Mouse (Mus musculus): ENCODE measurements at regions not wholly inside any gene's neighbourhood (a gene's known extent, or its start where the extent isn't known, plus 50 kb on each side); places are given as distances from the start of the nearest gene placed in this dataset.

GRCm38 (mm10) chr4:31872985-31873983 lies 90.6 kb upstream of the Map3k7 start:
- Histone ChIP-seq H3K27ac (replicated peaks; ENCODE audit: low read depth, low read length) (no peak overlapping the region), H3K9ac (ENCODE audit: low read length) (no peak overlapping the region), H3K4me1 (ENCODE audit: control insufficient read depth, insufficient read depth, low read length) (no peaks in the 10 kb centered on the region), H3K36me3 (ENCODE audit: control insufficient read depth, insufficient read depth, low read length) (no peaks in the 10 kb centered on the region), H3K4me2 (ENCODE audit: low read depth, severe bottlenecking) (no peak overlapping the region), H3K9me3 (ENCODE audit: control insufficient read depth, low read length) (no peaks in the 10 kb centered on the region), H3K27me3 (ENCODE audit: control insufficient read depth, insufficient read depth, low read length) (no peaks in the 10 kb centered on the region), H3K4me3 (ENCODE audit: low read depth, low read length) (no peak overlapping the region)
- WGBS, result 74% methylated on average over 9 of the region's 9 CpGs
- no peak for DNase-seq (ENCODE audit: low spot score)
- ATAC-seq (ENCODE audit: insufficient number of reproducible peaks, low FRiP score, low TSS enrichment, low read depth), result no peak

- ATAC-seq (ENCODE audit: insufficient number of reproducible peaks, low FRiP score, low TSS enrichment, low read depth) (no peak), DNase-seq (ENCODE audit: low spot score) (no peak)
- no peak overlapping the region for H3K4me2 ChIP-seq (ENCODE audit: low read depth, severe bottlenecking)
- no peak overlapping the region for H3K27ac ChIP-seq (replicated peaks; ENCODE audit: low read depth, low read length)
- H3K4me3 ChIP-seq (ENCODE audit: low read depth, low read length), result no peak overlapping the region
- no peaks in the 10 kb centered on the region for H3K27me3 ChIP-seq (ENCODE audit: control insufficient read depth, insufficient read depth, low read length)
- H3K9ac ChIP-seq (ENCODE audit: low read length), result no peak overlapping the region
- 14% methylated on average over 3 of the region's 3 CpGs for WGBS
- H3K9me3 ChIP-seq (ENCODE audit: control insufficient read depth, low read length), result no peaks in the 10 kb centered on the region
- no peaks in the 10 kb centered on the region for H3K36me3 ChIP-seq (ENCODE audit: control insufficient read depth, insufficient read depth, low read length)
- H3K4me1 ChIP-seq (ENCODE audit: control insufficient read depth, insufficient read depth, low read length), result no peaks in the 10 kb centered on the region
Measured at GRCm38 (mm10) chr4:31877389-31877788, 86.5 kb upstream of the Map3k7 start.

DNA sequence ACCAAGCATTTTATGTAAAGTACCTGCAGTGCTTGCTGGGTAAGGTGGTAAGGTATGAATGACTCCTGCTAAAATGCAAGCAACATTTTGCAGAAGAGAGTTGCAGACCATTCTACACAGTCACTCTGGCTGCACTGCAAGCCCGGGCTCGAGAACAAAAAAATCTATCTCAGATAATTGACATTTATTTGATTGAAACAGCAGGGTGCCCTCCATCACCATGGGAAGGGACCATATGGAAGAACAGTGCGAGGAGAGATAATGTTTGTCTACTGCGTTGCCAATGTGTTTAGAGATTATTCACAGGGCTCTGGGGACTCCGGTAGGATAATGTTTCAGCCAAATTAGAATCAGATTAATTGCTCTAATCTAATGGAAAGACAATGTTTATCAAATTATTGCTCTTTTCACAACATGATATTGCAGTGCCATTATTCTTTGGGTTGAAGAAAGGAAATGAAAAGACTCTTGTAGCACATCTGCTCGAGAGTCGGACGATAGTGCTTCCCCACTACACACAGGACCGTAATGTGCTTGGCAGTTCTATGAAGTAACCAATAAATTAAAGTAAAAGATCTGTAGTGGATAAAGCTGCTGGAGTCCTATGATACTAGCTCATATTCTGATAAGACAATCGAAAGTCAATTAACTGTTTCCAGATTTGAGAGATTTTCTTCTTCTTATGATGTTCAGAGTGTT lies 85.3 kb upstream of the Map3k7 start:
- DNase-seq (ENCODE audit: low spot score), result no peak
- Histone ChIP-seq H3K4me1 (ENCODE audit: control insufficient read depth, insufficient read depth, low read length) (no peaks in the 10 kb centered on the region), H3K9ac (ENCODE audit: low read length) (no peak overlapping the region), H3K27ac (replicated peaks; ENCODE audit: low read depth, low read length) (no peak overlapping the region), H3K4me2 (ENCODE audit: low read depth, severe bottlenecking) (no peak overlapping the region), H3K4me3 (ENCODE audit: low read depth, low read length) (no peak overlapping the region), H3K27me3 (ENCODE audit: control insufficient read depth, insufficient read depth, low read length) (no peaks in the 10 kb centered on the region), H3K9me3 (ENCODE audit: control insufficient read depth, low read length) (no peaks in the 10 kb centered on the region), H3K36me3 (ENCODE audit: control insufficient read depth, insufficient read depth, low read length) (no peaks in the 10 kb centered on the region)
- ATAC-seq (ENCODE audit: insufficient number of reproducible peaks, low FRiP score, low TSS enrichment, low read depth), result no peak
- WGBS, result 60% methylated on average over 10 of the region's 10 CpGs

- no peak overlapping the region for H3K9ac ChIP-seq (ENCODE audit: low read length)
- no peak overlapping the region for H3K4me2 ChIP-seq (ENCODE audit: low read depth, severe bottlenecking)
- H3K27ac ChIP-seq (replicated peaks; ENCODE audit: low read depth, low read length), result no peak overlapping the region
- H3K36me3 ChIP-seq (ENCODE audit: control insufficient read depth, insufficient read depth, low read length), result no peaks in the 10 kb centered on the region
- H3K9me3 ChIP-seq (ENCODE audit: control insufficient read depth, low read length), result no peaks in the 10 kb centered on the region
- no peaks in the 10 kb centered on the region for H3K4me1 ChIP-seq (ENCODE audit: control insufficient read depth, insufficient read depth, low read length)
- ATAC-seq (ENCODE audit: insufficient number of reproducible peaks, low FRiP score, low TSS enrichment, low read depth) (no peak), DNase-seq (ENCODE audit: low spot score) (no peak)
- no peak overlapping the region for H3K4me3 ChIP-seq (ENCODE audit: low read depth, low read length)
- WGBS, result 69% methylated on average over 5 of the region's 5 CpGs
- H3K27me3 ChIP-seq (ENCODE audit: control insufficient read depth, insufficient read depth, low read length), result no peaks in the 10 kb centered on the region
Measured at GRCm38 (mm10) chr4:31879192-31879585, 84.7 kb upstream of the Map3k7 start.

DNA sequence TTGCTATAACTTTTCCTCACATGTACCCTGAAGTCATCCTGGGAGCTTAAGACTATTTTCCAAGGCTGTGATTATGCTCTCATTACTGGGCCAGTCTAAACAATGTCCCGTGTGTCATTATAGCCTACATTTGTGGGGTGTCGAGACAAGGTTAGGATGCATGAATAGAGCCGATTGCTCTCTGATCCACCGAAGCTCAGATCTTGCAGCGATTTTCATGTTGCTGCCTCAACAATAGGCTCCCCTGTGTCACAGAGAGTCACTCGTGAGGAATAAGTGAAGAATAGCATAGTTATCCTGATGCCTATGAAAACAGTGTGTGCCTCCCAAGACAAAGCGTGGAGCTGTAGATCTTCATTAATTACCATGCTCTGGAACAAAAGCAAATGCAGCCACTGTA lies 83.7 kb upstream of the Map3k7 start:
- H3K27me3 ChIP-seq (ENCODE audit: control insufficient read depth, insufficient read depth, low read length), result no peaks in the 10 kb centered on the region
- no peak for DNase-seq (ENCODE audit: low spot score)
- no peak for ATAC-seq (ENCODE audit: insufficient number of reproducible peaks, low FRiP score, low TSS enrichment, low read depth)
- 74% methylated on average over 7 of the region's 7 CpGs for WGBS
- no peaks in the 10 kb centered on the region for H3K4me1 ChIP-seq (ENCODE audit: control insufficient read depth, insufficient read depth, low read length)
- H3K27ac ChIP-seq (replicated peaks; ENCODE audit: low read depth, low read length), result no peak overlapping the region
- H3K9me3 ChIP-seq (ENCODE audit: control insufficient read depth, low read length), result no peaks in the 10 kb centered on the region
- H3K4me3 ChIP-seq (ENCODE audit: low read depth, low read length), result no peak overlapping the region
- no peak overlapping the region for H3K9ac ChIP-seq (ENCODE audit: low read length)
- no peak overlapping the region for H3K4me2 ChIP-seq (ENCODE audit: low read depth, severe bottlenecking)
- H3K36me3 ChIP-seq (ENCODE audit: control insufficient read depth, insufficient read depth, low read length), result no peaks in the 10 kb centered on the region

GRCm38 (mm10) chr4:31889673-31890072 lies 74.2 kb upstream of the Map3k7 start:
- no peak overlapping the region for H3K27ac ChIP-seq (replicated peaks; ENCODE audit: low read depth, low read length)
- ATAC-seq (ENCODE audit: insufficient number of reproducible peaks, low FRiP score, low TSS enrichment, low read depth) (no peak), DNase-seq (ENCODE audit: low spot score) (no peak)
- no peaks in the 10 kb centered on the region for H3K9me3 ChIP-seq (ENCODE audit: control insufficient read depth, low read length)
- H3K4me3 ChIP-seq (ENCODE audit: low read depth, low read length), result no peak overlapping the region
- 81% methylated on average over 3 of the region's 3 CpGs for WGBS
- no peaks in the 10 kb centered on the region for H3K36me3 ChIP-seq (ENCODE audit: control insufficient read depth, insufficient read depth, low read length)
- no peaks in the 10 kb centered on the region for H3K4me1 ChIP-seq (ENCODE audit: control insufficient read depth, insufficient read depth, low read length)
- H3K4me2 ChIP-seq (ENCODE audit: low read depth, severe bottlenecking), result no peak overlapping the region
- no peak overlapping the region for H3K9ac ChIP-seq (ENCODE audit: low read length)
- H3K27me3 ChIP-seq (ENCODE audit: control insufficient read depth, insufficient read depth, low read length), result no peaks in the 10 kb centered on the region

DNA sequence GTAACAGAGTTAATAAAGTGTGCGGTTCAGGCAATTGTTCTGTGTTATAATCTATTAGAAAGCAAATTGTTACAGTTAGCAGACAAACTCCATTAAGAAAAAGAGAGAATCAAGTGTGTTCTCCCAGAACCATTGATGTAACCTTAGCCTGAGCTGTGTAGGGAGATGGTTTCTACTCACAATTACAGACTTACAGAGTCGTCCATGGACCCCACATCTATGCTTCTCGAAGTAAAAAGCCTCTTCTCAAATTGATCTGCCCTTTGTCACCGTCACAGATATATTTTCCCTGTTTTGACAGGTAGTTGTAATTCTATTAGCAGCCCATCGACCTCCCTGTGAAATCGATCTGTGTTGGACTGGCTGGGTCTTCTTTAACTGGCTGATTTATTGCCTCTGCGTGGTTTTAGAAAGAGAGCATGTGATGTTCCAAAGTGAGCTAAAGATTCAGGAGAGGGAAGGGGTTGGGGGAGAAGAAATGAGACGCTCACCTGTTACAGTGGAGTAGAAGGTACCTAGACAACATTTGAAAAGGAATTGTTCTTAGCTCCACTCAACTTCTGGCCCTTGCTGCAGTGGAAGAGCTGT lies 54.7 kb upstream of the Map3k7 start:
- Histone ChIP-seq H3K9me3 (ENCODE audit: control insufficient read depth, low read length) (no peaks in the 10 kb centered on the region), H3K9ac (ENCODE audit: low read length) (no peak overlapping the region), H3K27me3 (ENCODE audit: control insufficient read depth, insufficient read depth, low read length) (no peaks in the 10 kb centered on the region), H3K4me2 (ENCODE audit: low read depth, severe bottlenecking) (no peak overlapping the region), H3K36me3 (ENCODE audit: control insufficient read depth, insufficient read depth, low read length) (no peaks in the 10 kb centered on the region), H3K4me1 (ENCODE audit: control insufficient read depth, insufficient read depth, low read length) (no peaks in the 10 kb centered on the region), H3K27ac (replicated peaks; ENCODE audit: low read depth, low read length) (no peak overlapping the region), H3K4me3 (ENCODE audit: low read depth, low read length) (no peak overlapping the region)
- 48% methylated on average over 8 of the region's 8 CpGs for WGBS
- DNase-seq (ENCODE audit: low spot score), result no peak
- no peak for ATAC-seq (ENCODE audit: insufficient number of reproducible peaks, low FRiP score, low TSS enrichment, low read depth)

All from limb, embryonic 11.5 days (tissue).